Mouse (Mus musculus): ENCODE results near the gene Cxcl10. TPM values are rescaled to one million over a fixed set of nuclear protein-coding genes. Genes with fewer than 3 reads are reported as not detected.

Gene Cxcl10
- polyA plus RNA-seq, 1 experiment from 2014 or later, result 3.5 TPM

- no peak overlapping the region for H3K27ac ChIP-seq
- ATAC-seq (ENCODE audit: borderline replicate concordance, extremely low read depth, low FRiP score, low TSS enrichment), result no peak
- no peaks in the 10 kb centered on the region for H3K27me3 ChIP-seq
- H3K9ac ChIP-seq, result no peak overlapping the region
- no peaks in the 10 kb centered on the region for H3K9me3 ChIP-seq
- 10% methylated on average over 13 of the region's 13 CpGs for WGBS
- no peaks in the 10 kb centered on the region for H3K36me3 ChIP-seq
- H3K4me1 ChIP-seq, result peaks cover 14% of the 10 kb centered on the region; the same call in 1 of the 2 replicates
- H3K4me3 ChIP-seq, result no peak overlapping the region
- no peak overlapping the region for H3K4me2 ChIP-seq
These were observed 36.5 kb downstream of the Cxcl10 start for GRCm38 (mm10) chr5:92312046-92312715.

- H3K27me3 ChIP-seq, result no peaks in the 10 kb centered on the region
- H3K4me3 ChIP-seq, result peak within 1 kb of the TSS; percentile 74
- H3K4me2 ChIP-seq, result peak within 1 kb of the TSS; percentile 56
- no peaks in the 10 kb centered on the region for H3K9me3 ChIP-seq
- H3K36me3 ChIP-seq, result peaks cover 8% of the 10 kb centered on the region
- peak within 1 kb of the TSS; percentile 62 for H3K9ac ChIP-seq
- WGBS, result 2% methylated on average over 41 of the region's 41 CpGs
- H3K4me1 ChIP-seq, result peaks cover 14% of the 10 kb centered on the region; the same call in 1 of the 2 replicates
- no peak within 1 kb of the TSS for H3K27ac ChIP-seq
- peak; percentile 92 for ATAC-seq (ENCODE audit: borderline replicate concordance, extremely low read depth, low FRiP score, low TSS enrichment)
These were observed 38.8 kb downstream of the Cxcl10 start, which contains the start of gene Sdad1 for GRCm38 (mm10) chr5:92309681-92310511. Gene Sdad1, minus strand, starts transcription at chr5:92310479.

- H3K4me1 ChIP-seq, result peaks cover 14% of the 10 kb centered on the region; the same call in 1 of the 2 replicates
- WGBS, result 84% methylated on average over 3 of the region's 3 CpGs
- no peaks in the 10 kb centered on the region for H3K9me3 ChIP-seq
- no peak overlapping the region for H3K9ac ChIP-seq
- H3K27ac ChIP-seq, result no peak overlapping the region
- H3K36me3 ChIP-seq, result peaks cover 58% of the 10 kb centered on the region
- H3K4me3 ChIP-seq, result no peak overlapping the region
- no peak overlapping the region for H3K4me2 ChIP-seq
- H3K27me3 ChIP-seq, result no peaks in the 10 kb centered on the region
- ATAC-seq (ENCODE audit: borderline replicate concordance, extremely low read depth, low FRiP score, low TSS enrichment), result no peak
These were observed 44.4 kb downstream of the Cxcl10 start for GRCm38 (mm10) chr5:92304291-92304690.

- no peak overlapping the region for H3K4me2 ChIP-seq
- no peak for ATAC-seq (ENCODE audit: borderline replicate concordance, extremely low read depth, low FRiP score, low TSS enrichment)
- no peak overlapping the region for H3K27ac ChIP-seq
- WGBS, result 78% methylated on average over 13 of the region's 13 CpGs
- H3K4me3 ChIP-seq, result no peak overlapping the region
- H3K9me3 ChIP-seq, result no peaks in the 10 kb centered on the region
- no peak overlapping the region for H3K9ac ChIP-seq
- no peaks in the 10 kb centered on the region for H3K27me3 ChIP-seq
- H3K36me3 ChIP-seq, result peaks cover 68% of the 10 kb centered on the region
- no peaks in the 10 kb centered on the region for H3K4me1 ChIP-seq
These were observed 46.4 kb downstream of the Cxcl10 start for GRCm38 (mm10) chr5:92302149-92302840.

Other genes starting within 250 kb of the Cxcl10 start
- gene Uso1, start 211.0 kb downstream of the Cxcl10 start, polyA plus RNA-seq (2015; fragmentation: Nextera tagmentation; extraction: Ambion mirVana), result 35.9 and 38.0 TPM in 2 replicates
- gene U90926, start 133.5 kb downstream of the Cxcl10 start, polyA plus RNA-seq (2015; fragmentation: Nextera tagmentation; extraction: Ambion mirVana), result not detected in 2 replicates
- gene Ppef2, start 92.6 kb downstream of the Cxcl10 start, polyA plus RNA-seq (2015; fragmentation: Nextera tagmentation; extraction: Ambion mirVana), result 0.16 and 0.25 TPM in 2 replicates
- gene Naaa, start 70.7 kb downstream of the Cxcl10 start, polyA plus RNA-seq (2015; fragmentation: Nextera tagmentation; extraction: Ambion mirVana), result 10.9 and 12.5 TPM in 2 replicates
- 32.6 and 35.4 TPM in 2 replicates for gene Sdad1, start 38.4 kb downstream of the Cxcl10 start, polyA plus RNA-seq (2015; fragmentation: Nextera tagmentation; extraction: Ambion mirVana)
- gene Cxcl9, start 20.8 kb downstream of the Cxcl10 start, polyA plus RNA-seq (2015; fragmentation: Nextera tagmentation; extraction: Ambion mirVana), result not detected in 2 replicates
- 4.8 and 9.5 TPM in 2 replicates for gene Art3, start 17.1 kb downstream of the Cxcl10 start, polyA plus RNA-seq (2015; fragmentation: Nextera tagmentation; extraction: Ambion mirVana)
- gene Nup54, start 86.3 kb upstream of the Cxcl10 start, polyA plus RNA-seq (2015; fragmentation: Nextera tagmentation; extraction: Ambion mirVana), result 55.7 and 56.8 TPM in 2 replicates
- gene Scarb2, start 157.9 kb upstream of the Cxcl10 start, polyA plus RNA-seq (2015; fragmentation: Nextera tagmentation; extraction: Ambion mirVana), result 15.9 and 17.2 TPM in 2 replicates
- 1.2 and 1.8 TPM in 2 replicates for gene Fam47e, start 206.2 kb upstream of the Cxcl10 start, polyA plus RNA-seq (2015; fragmentation: Nextera tagmentation; extraction: Ambion mirVana)

Measured in lung, embryonic 15.5 days (tissue).